Mouse (Mus musculus) urinary bladder, postnatal 10 days (tissue): ENCODE data around the gene Sulf2.

ENCODE experiments used
- DNase-seq: peaks from one replicate; pipeline ENCODE4 v3.0.0; 2022; ENCODE audit warnings: low spot score

The Sulf2 gene

GRCm38 (mm10) chr2:166116704-166117103 is 38.8 kb downstream of the Sulf2 start:
- no peak for DNase-seq

GRCm38 (mm10) chr2:166116278-166116608 is 39.2 kb downstream of the Sulf2 start:
- no peak for DNase-seq

GRCm38 (mm10) chr2:166115571-166116277 is 39.7 kb downstream of the Sulf2 start:
- DNase-seq: peak; percentile 23

GRCm38 (mm10) chr2:166112986-166113385 is 42.5 kb downstream of the Sulf2 start:
- no peak for DNase-seq

GRCm38 (mm10) chr2:166111831-166112250 is 43.6 kb downstream of the Sulf2 start:
- no peak for DNase-seq

GRCm38 (mm10) chr2:166111238-166111637 is 44.2 kb downstream of the Sulf2 start:
- no peak for DNase-seq

GRCm38 (mm10) chr2:166110764-166111163 is 44.7 kb downstream of the Sulf2 start:
- no peak for DNase-seq

GRCm38 (mm10) chr2:166108326-166108725 is 47.1 kb downstream of the Sulf2 start:
- peak; percentile 49 for DNase-seq

- DNase-seq: no peak
Observed at GRCm38 (mm10) chr2:166107911-166108310, 47.6 kb downstream of the Sulf2 start.

- DNase-seq: no peak
Observed at GRCm38 (mm10) chr2:166106631-166107030, 48.8 kb downstream of the Sulf2 start.

GRCm38 (mm10) chr2:166105911-166106310 is 49.6 kb downstream of the Sulf2 start:
- no peak for DNase-seq

- DNase-seq: no peak
Observed at GRCm38 (mm10) chr2:166102893-166103292, 52.6 kb downstream of the Sulf2 start.

- DNase-seq: no peak
Observed at GRCm38 (mm10) chr2:166100309-166101262, 54.9 kb downstream of the Sulf2 start.

GRCm38 (mm10) chr2:166098292-166098933 is 57.0 kb downstream of the Sulf2 start:
- DNase-seq: no peak

GRCm38 (mm10) chr2:166097443-166098291 is 57.8 kb downstream of the Sulf2 start:
- DNase-seq: no peak

GRCm38 (mm10) chr2:166096834-166097233 is 58.6 kb downstream of the Sulf2 start:
- DNase-seq: no peak

GRCm38 (mm10) chr2:166096300-166096699 is 59.2 kb downstream of the Sulf2 start:
- no peak for DNase-seq

- DNase-seq: no peak
Observed at GRCm38 (mm10) chr2:166092412-166092811, 63.1 kb downstream of the Sulf2 start.

GRCm38 (mm10) chr2:166091599-166091998 is 63.9 kb downstream of the Sulf2 start:
- no peak for DNase-seq

- DNase-seq: no peak
Observed at GRCm38 (mm10) chr2:166090131-166090581, 65.3 kb downstream of the Sulf2 start.

GRCm38 (mm10) chr2:166088991-166089390 is 66.5 kb downstream of the Sulf2 start:
- DNase-seq: no peak
